Mouse (Mus musculus) thymus, postnatal 25 days (tissue): ENCODE measurements around the gene Vdr.
A peak's percentile ranks its signal among the peaks of the same experiment; 100 is the strongest.
"Not testable (repeated sequence)": the region's sequence is repeated elsewhere in the genome, so short reads cannot be mapped to it uniquely, and the experiment has no call there.

Experiments used
- DNase-seq: peaks from one replicate; pipeline ENCODE4 v3.0.0; 2022

Vdr gene

GRCm38 (mm10) chr15:97875784-97876183, 34.6 kb downstream of the Vdr start:
- no peak for DNase-seq

- no peak for DNase-seq
These were observed 36.7 kb downstream of the Vdr start for GRCm38 (mm10) chr15:97873717-97874116.

- no peak for DNase-seq
These were observed 38.3 kb downstream of the Vdr start for GRCm38 (mm10) chr15:97872161-97872560.

GRCm38 (mm10) chr15:97871055-97872030, 39.1 kb downstream of the Vdr start:
- DNase-seq, result no peak

DNA sequence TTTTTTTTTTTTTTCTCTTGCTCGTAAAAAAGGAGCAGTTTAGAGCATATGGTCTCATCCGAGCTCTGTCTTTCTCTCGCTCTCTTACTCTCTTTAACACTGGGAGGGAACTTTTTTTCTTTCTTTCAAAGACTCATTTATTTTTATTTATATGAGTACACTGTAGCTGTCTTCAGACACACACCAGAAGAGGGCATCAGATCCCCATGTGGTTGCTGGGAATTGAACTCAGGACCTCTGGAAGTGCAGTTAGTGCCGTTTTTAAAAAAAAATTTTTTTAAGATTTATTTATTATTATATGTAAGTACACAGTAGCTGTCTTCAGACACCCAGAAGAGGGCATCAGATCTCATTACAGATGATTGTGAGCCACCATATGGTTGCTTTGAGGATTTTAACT, 40.3 kb downstream of the Vdr start:
- DNase-seq, result not testable (repeated sequence)

DNA sequence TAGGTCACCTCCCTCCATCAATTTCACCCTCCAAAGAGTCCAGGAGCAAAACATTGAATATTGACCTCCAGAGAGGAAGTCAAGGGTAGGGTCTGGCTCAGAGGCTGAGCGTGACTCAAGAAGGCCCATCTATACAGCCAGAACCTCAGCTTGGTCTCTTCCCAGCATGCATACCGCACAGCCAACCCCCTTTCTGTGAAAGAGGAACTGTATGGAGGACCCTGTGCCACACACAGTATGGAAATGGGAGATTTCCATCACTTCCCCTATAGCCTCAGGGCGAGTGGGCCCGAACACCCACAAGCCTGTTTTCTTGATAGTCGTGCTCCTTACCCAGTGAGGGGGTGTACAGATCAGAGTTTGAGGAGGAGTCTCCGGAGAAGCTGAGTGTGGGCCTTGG, 41.4 kb downstream of the Vdr start:
- no peak for DNase-seq

DNA sequence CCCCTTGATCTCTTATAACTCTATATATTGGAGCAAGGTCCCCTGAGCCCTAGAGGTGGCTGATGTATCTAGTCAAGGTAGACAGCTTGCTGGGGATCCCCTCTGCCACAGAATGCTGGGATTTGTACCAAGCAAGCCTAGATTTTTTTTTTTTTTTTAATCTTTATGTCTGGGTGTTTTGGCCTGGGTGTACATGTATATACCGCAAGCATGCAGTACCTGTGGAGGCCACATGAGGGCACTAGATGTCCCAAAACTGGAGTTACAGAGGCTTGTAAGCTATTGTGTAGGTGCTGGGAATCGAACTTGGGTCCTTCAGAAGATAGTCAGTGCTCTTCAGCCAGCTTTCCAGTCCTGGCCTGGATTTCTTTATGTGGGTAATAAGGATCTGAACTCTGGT, 44.4 kb downstream of the Vdr start:
- DNase-seq, result no peak

DNA sequence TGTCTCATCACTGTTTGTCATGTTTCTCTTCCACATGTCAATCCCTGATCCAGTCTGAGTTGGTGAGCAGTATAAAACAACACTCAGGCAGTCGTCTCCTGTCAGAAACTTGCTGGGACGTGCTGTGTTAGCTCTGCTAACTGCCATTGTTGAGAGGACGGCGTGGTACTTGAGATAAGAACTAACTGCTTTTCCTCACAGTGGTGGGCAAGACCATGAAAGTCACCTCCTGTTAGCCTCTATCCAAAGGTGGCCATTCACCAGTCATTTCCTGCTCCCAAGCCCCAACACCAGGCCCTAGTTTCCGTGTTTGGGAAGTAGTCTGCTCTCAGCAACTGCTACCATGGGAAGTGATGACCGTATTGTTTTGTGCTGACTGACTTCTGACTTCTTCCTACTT, 45.3 kb downstream of the Vdr start:
- no peak for DNase-seq

- no peak for DNase-seq
These were observed 45.9 kb downstream of the Vdr start for GRCm38 (mm10) chr15:97864361-97865045.

DNA sequence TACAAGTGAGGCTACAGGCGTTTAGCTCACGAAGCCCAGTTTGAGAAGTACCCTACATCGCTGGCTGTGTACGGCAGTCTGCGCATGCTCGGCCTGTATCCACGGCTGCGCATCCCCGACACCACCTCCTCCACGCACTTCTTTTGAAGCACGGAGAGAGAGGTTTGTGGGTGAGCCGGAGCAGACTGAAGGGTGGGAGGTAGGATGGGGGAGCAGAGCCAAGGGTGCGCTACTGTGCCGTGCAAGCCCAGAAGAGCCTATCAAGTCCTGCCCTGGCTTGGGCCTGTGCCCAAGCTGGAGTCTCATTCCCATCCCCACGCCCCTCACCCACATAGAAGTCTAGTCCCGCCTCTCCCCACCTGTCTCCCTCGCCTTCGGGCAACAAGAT, 46.9 kb downstream of the Vdr start:
- DNase-seq, result no peak

GRCm38 (mm10) chr15:97862881-97863493, 47.4 kb downstream of the Vdr start:
- no peak for DNase-seq

GRCm38 (mm10) chr15:97860353-97860752, 50.1 kb downstream of the Vdr start:
- no peak for DNase-seq

DNA sequence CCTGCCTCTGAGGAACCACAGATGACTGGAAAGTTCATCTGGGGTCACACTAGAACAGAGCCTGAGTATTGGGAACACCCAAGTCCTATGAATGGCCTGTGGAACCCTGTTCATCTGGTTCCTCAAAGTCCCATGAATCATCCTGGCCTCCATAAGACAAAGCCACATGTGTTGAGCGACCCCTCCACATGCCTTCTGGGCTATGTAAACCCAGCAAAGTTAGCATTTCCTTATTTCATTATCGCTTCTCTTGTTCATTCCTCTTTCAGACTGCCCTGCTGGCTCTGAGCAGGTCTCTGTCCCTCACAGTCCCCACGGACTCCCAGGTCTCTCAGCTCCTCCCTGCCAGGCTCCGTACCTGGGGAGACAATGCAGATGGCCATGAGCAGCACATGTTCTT, 52.0 kb downstream of the Vdr start:
- DNase-seq, result no peak

- no peak for DNase-seq
These were observed 55.9 kb downstream of the Vdr start for GRCm38 (mm10) chr15:97854551-97854950.

- DNase-seq, result no peak
These were observed 56.4 kb downstream of the Vdr start for GRCm38 (mm10) chr15:97854059-97854458.

GRCm38 (mm10) chr15:97852291-97852690, 58.1 kb downstream of the Vdr start:
- no peak for DNase-seq

GRCm38 (mm10) chr15:97851011-97851410, 59.4 kb downstream of the Vdr start:
- no peak for DNase-seq

- DNase-seq, result peak; percentile 65
These were observed 60.0 kb downstream of the Vdr start for GRCm38 (mm10) chr15:97850441-97850840.

DNA sequence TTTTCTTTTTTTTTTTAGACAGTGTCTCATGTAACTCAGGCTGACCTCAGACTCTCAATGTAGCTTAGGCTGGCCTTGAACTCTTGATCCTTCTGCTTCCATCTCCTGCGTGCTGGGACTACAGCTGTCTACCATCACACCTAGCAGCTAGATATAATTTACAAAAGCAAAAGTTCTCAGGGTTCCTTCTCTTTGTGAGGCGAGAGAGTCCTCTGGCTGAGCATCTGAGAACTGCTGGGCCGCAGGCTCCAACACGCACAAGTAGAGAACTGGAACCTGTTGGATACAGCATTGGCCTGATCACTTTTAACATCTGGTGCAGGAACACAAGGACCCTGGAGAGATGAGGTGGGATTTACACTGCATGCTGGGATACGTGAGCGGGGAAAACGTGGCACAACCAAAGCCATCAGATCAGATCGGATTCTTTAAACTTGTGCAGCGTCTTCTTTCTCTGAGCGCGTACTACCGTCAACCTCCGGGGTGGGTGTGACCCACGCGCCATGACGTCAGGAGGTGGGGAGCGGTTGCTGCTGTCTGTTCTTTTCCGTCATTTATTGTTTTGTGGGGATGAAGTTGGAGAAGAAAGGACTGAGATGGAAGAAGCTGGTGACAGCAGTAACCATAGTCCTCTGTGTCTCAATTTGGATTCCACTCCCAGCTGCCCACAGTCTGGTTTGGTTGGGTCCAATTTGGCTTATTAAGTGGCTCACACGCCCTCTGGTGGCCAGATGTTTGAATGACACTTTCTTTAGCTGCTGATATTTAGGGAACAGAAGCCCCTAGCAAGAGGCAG, 61.1 kb downstream of the Vdr start:
- peak; percentile 89 for DNase-seq

DNA sequence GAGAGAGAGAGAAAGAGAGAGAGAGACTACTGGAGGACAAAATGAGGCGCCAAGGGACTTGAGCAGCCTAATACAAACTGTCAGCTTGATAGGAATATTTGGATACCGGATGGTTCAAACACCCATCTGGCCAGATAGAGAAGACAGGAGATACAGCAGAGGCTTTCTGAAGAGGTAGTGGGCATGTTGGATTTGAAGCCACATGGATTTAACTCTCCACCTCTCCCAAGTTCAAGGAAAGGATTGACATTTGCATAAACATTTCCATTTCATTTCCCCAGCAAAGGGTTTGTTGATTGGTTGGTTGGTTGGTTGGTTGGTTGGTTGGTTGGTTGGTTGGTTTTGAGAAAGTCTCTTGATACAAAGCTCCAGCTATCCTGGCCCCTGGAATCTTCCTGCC, 62.6 kb downstream of the Vdr start:
- DNase-seq, result no peak

DNA sequence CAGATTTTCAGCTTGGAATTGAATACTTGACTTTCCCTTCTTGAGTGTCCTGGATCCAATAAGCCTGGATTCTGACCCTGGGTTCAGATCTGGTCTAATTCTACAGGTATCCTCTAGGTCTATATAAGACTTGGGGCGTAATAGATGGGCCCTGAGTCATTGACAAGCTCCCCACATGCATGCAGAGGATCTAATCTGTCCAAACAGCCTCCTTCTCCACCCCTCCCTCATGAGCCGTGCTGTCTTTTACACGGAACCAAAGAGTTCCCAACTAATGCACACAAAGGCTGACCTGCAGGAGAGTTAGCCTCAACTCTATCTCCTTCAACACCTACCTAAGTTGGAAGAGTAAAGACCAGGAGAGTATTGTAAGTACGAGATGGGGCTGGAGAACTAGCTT, 63.1 kb downstream of the Vdr start:
- DNase-seq, result no peak

GRCm38 (mm10) chr15:97846121-97846882, 64.1 kb downstream of the Vdr start:
- DNase-seq, result no peak
